Mouse (Mus musculus) olfactory bulb, adult 2 months (tissue): ENCODE data around the gene Gm5565.
"Not testable (repeated sequence)": the region's sequence is repeated elsewhere in the genome, so short reads cannot be mapped to it uniquely, and the experiment has no call there.

Source experiments
- CTCF ChIP-seq: fragments of 200-500 bp; IDR thresholded peaks from 2 replicates; pipeline ENCODE4 v1.5.1; 2012; ENCODE audit warnings: low read depth, mild to moderate bottlenecking, low read length, moderate library complexity; ENCODE audit not compliant: insufficient read depth
- POLR2A ChIP-seq: fragments of 200-500 bp; IDR thresholded peaks from 2 replicates; pipeline ENCODE4 v1.6.1; 2012; ENCODE audit warnings: mild to moderate bottlenecking, low read depth, low read length, moderate library complexity; ENCODE audit not compliant: insufficient read depth

DNA sequence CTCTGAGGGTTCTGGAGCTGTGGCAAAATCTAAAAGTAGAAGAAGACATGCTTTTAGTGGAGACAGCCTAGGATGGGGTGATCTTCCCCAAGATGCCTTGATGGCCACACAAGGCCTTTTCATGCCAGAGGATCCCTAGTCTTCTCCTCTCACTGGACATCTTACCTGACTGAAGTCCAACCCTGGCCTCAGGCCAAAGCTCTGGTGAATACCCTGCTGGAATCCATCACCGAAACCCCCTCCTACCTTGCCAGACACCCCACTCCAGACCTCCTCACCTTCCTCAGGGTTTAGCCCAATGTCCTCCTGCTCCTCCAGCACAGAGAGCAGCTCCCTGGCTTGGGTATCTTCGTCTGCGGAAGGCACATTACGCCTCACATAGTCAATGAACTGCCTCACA is 2.0 kb downstream of the Gm5565 start:
- not testable (repeated sequence) for TF ChIP-seq CTCF, POLR2A
